Mouse (Mus musculus): ENCODE measurements around the gene Clasp1.

DNA sequence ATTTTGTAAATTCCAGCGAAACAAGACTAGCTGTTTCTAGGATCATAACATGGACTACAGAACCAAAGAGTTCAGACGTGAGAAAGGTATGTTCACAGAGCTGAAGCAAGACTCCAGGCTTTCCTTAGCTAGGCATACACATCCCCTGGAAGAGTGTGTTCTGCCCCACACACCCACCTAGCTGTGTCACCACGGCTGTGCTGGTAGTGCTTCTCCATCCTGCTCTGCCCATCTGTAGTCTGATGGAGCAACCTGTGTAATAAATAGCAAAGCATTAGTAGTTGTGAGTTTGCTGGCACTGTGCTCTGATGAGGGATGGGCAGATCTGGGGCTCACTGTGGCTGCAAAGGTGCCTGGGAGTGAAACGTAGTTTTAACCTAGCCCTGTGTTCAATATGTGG lies 163.2 kb downstream of the Clasp1 start:
- TF ChIP-seq CTCF (IDR thresholded peaks at IDR 0.05; ENCODE audit: insufficient read depth, low read length) (no peak), POLR2A (IDR thresholded peaks at IDR 0.05; ENCODE audit: borderline replicate concordance, extremely low read depth, low read depth, low read length) (no peak)

Measured in lung, adult 2 months (tissue).